Mouse (Mus musculus): Measurements from ENCODE around the gene Maged2.
"Not testable (repeated sequence)": the region's sequence is repeated elsewhere in the genome, so short reads cannot be mapped to it uniquely, and the experiment has no call there.

Maged2 gene

DNA sequence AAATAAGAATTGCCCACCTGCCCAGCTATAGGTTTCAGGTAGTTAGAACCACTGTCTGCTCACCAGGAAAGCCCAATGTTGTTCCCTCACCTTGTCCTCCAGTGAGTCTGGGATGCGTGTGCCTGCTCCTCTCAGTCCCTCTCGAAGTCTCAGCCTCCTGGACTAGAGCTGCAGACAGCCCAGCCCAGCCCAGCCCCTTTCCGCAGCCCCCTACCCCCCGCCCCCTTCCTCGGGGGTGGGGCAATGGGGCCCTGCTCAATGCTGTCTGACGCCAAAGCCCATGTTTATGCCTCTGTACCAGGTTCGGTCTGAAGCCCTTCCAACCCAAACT is at the start of gene Maged2:
Gene Maged2 (minus strand): TSS at position 207 of the 331 bp plus-strand sequence.
- peak; percentile 34 for DNase-seq (ENCODE audit: low spot score)

DNA sequence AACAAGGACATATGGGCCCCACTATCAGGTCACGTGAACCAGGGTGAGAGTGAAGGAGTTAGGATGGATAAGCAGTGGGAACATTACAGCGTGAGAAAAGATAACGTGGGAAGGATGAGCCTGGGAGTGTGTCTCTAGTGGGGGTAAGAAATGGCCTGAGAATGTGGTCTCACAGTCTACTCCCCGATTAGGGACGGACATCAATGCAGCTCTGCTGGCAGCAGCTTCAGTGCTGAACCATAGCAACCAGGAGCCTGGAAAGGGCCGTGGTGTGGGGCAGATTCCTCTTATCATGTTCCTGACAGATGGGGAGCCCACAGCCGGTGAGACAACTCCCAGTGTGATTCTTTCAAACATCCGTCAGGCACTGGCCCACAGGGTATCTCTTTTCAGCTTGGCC is 34.1 kb upstream of the Maged2 start:
- DNase-seq (ENCODE audit: low spot score) = no peak

DNA sequence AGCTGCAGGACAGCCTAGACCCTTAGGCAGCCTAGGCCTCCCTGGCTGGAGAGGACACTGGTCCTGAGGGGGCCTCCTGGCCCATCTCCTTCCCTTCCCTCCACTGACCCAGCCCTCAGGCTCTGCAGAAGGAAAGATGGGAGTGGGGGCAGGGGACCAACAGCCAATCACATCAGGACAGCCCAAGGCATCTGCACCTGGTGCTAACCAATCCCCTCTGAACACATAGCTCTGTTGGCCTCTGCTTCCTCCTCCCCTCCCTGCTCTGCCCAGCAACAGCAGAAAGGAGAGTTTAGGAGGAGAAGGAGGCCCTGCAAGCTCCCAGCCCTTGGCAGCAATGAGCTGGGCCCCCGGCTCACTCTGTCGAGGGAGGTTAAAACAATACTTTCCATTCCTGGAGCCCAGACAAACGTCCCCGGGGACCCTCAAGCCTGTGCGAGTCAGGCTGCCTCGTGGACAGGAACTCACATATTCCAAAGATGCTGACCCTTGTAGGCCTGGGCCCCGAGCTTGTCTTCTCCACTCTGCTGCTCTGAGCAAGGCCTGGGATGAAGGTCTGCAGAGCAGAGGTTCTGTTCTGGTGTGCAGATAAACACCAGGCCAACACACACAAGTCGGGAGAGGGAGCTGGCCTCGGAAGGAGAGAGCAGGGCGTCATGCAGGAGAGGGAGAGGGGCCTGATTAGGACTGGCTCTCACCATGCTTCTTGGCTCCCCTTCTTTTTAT is 31.5 kb upstream of the Maged2 start:
- DNase-seq (ENCODE audit: low spot score) = not testable (repeated sequence)

DNA sequence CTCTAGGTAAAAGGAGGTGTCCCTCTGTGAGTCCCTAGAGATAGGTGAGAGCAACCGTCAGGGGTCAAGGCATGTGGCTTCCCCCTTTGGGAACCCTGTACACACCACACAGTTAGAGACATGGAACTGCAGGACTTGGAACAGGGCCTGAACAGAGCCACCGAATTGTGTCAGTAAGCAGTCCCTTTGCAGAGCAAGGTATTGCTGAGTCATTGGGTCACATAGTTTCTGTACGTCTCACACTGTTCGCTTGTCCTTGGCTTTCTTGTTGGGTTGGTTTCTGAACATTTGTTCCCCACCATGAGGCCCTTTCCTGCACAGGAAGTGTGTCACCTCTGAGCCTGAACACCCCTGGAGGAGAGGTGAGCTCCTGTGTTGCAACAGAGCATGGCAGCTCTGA is 29.1 kb upstream of the Maged2 start:
- DNase-seq (ENCODE audit: low spot score) = not testable (repeated sequence)

DNA sequence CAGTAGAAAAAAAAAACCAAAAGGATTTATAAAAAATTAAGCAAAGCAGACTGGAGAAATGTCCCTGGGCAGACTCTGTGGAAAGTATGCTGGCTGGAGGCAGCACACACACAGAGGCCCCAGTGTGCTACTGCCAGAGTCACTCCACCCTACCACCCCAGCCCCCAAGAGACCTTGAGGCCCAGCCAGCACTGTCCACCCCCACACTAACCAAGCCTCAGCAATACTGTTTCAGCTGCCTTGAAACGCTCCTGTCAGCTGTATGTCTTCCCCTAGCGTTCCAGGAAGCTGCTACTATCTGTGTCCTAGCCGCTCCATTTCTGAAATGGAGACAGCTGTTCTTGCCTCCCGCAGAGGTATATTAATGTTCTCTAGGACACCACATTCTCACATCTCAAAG is 16.2 kb upstream of the Maged2 start:
- DNase-seq (ENCODE audit: low spot score) = no peak

DNA sequence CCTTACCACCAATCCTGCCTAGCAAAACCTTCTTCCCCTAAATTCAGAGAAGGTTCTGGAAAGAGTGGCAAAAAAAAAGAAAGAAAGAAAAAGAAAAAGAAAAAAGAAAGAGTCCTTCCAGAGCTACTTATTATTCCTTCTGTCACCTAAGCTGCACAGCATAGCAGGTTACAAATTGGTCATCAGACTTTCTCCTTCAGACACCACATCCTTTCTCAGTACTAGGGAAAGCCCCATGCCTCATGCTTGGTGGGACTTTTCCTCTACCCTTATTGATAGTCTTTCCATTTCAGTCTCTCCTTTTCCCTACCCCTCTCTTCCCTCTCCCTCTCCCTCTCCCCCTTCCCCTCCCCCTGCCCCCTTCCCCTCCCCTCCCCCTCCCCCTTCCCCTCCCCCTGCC is 3.1 kb upstream of the Maged2 start:
- no peak for DNase-seq (ENCODE audit: low spot score)

DNA sequence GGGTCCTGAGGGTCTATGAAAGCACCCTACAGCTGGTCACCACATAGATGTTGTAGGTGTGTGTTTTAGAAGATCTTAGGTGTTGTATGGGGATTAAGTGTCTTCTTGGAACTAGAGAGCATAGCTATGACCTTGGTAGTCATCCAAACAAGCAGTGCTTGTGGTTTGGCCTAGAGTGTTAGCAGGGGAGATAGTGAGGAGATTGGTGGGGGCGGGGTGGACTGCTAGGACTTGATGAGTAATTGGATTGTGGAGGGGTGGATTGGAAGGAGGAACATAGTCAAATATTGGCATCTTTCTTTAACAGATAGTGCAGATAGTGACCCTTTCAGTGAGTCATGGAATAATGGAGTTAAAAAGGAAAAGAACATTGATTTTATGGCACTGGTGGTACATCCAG is 1.5 kb upstream of the Maged2 start:
- DNase-seq (ENCODE audit: low spot score) = no peak

DNA sequence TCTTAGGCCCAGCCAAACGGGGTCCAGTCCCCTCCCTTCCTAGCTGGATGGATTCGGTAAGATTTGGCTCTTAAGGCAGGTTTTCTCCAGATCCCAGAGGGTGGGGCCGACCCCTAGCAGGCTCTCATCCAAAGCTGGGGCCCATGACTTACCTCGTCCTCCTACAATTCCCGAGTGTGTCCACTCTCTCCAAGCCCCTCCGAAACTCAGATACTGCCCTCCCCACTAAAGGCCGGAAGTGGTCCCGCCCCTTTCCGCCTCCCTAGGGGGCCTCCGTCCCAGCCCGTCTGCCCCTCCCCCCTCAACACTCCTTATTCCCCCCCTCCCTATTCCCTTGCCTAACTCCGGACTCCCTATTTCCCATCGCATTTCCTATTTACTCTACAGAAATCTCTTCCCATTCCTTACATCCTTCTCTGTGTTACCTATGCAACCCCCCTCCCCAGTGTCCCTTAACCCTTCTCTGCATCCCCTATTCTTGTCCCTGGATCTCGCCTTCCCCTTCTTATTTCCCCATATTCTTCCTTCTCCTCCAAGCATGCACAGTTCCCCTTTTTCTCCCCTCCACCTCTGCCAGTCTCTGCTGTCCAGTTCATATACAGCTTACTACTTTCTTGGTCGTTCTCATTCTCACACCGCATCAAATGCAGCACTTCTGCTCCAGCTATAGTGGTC is 544 bp downstream of the Maged2 start:
- peak; percentile 35 for DNase-seq (ENCODE audit: low spot score)

DNA sequence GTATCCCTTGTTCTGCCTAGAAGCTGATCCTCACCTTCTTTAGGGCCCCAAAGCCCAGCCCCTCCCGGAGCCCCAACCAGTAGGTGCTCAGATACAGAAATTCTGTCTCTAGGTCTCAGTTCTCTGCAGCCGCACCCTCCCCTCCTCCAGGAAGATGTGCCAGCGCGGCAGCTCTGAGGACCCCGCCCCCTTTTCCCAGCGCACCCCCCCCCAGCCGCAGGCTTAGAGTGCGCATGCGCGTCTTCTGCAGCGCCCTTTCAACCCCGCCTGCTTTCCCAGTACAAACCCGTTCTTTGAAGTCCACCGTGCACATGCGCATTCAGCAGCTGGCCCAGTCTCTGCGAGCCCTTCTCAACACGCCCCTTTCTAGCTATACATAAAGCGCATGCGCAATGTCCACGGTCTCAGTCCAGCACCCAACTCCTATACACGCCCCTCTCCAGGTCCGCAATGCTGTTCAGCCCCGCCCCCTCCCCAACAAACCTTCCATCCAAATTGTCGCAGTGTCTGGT is 1.3 kb downstream of the Maged2 start:
- peak; percentile 93 for DNase-seq (ENCODE audit: low spot score)

DNA sequence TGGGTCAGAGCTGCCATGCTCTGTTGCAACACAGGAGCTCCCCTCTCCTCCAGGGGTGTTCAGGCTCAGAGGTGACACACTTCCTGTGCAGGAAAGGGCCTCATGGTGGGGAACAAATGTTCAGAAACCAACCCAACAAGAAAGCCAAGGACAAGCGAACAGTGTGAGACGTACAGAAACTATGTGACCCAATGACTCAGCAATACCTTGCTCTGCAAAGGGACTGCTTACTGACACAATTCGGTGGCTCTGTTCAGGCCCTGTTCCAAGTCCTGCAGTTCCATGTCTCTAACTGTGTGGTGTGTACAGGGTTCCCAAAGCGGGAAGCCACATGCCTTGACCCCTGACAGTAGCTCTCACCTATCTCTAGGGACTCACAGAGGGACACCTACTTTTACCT is 13.2 kb downstream of the Maged2 start:
- DNase-seq (ENCODE audit: low spot score) = not testable (repeated sequence)

DNA sequence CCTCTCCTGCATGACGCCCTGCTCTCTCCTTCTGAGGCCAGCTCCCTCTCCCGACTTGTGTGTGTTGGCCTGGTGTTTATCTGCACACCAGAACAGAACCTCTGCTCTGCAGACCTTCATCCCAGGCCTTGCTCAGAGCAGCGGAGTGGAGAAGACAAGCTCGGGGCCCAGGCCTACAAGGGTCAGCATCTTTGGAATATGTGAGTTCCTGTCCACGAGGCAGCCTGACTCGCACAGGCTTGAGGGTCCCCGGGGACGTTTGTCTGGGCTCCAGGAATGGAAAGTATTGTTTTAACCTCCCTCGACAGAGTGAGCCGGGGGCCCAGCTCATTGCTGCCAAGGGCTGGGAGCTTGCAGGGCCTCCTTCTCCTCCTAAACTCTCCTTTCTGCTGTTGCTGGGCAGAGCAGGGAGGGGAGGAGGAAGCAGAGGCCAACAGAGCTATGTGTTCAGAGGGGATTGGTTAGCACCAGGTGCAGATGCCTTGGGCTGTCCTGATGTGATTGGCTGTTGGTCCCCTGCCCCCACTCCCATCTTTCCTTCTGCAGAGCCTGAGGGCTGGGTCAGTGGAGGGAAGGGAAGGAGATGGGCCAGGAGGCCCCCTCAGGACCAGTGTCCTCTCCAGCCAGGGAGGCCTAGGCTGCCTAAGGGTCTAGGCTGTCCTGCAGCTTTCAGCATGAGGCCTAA is 15.5 kb downstream of the Maged2 start:
- DNase-seq (ENCODE audit: low spot score) = not testable (repeated sequence)

All from MN1 (cell line).